Mouse (Mus musculus): ENCODE results near the gene Tpbgl. TPM values are rescaled to one million over a fixed set of nuclear protein-coding genes. Genes with fewer than 3 reads are reported as not detected.

Gene Tpbgl
- polyA plus RNA-seq, 1 experiment, result 2.8 TPM

DNA sequence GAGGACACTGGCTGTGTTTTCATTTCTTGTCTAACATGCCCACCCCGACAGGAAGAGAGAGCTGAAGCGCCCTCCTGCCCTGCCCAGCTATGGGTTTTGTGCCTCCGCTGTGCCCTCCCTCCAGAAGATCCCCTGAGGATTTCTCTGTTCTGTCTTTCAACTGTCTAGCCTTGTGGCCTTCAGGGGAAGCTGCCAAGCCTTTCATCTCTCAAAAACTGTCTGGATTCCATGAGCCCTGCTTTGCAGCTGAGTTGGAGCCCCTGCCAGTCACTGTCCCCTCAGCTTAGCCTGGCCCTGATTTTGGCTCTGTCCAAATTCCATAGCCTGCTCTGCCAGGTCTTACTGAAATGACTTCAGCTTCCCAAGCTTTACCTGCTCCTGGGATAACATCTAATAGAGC lies 20.1 kb downstream of the Tpbgl start:
- no peak for TF ChIP-seq POLR2A (IDR thresholded peaks at IDR 0.05; ENCODE audit: extremely low read depth, insufficient read depth, low read length)
- no peak for TF ChIP-seq CTCF (IDR thresholded peaks at IDR 0.05; ENCODE audit: extremely low read depth, insufficient read depth, low read length)

DNA sequence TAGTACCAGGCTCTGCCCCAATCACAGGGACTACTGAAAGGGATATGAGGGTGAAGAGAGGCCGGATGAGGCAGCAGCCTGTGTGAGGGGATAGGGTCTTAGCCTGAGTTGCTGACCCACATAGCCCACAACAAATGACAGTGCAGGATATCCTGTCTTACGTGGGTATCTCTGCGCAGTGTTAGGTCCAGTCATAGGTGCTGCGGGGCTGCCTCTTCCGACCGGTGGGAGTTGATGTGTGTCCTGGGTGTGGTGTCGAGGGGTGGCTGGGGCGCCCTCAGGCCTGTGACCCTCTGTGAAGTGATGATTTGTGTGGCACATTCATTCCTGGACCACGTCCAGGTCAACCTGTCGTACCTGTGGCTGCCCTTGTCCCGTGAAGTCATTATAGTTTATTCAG lies 20.6 kb downstream of the Tpbgl start:
- no peak overlapping the region for H3K27ac ChIP-seq (ENCODE audit: insufficient read depth, low read length)
- H3K4me3 ChIP-seq (ENCODE audit: insufficient read depth, low read length), result no peak overlapping the region
- TF ChIP-seq POLR2A (IDR thresholded peaks at IDR 0.05; ENCODE audit: extremely low read depth, insufficient read depth, low read length) (no peak), CTCF (IDR thresholded peaks at IDR 0.05; ENCODE audit: extremely low read depth, insufficient read depth, low read length) (no peak)
- H3K4me1 ChIP-seq (ENCODE audit: control insufficient read depth, insufficient read depth, low read length), result no peaks in the 10 kb centered on the region

More for the DNA sequence above, 20.1 kb downstream of the Tpbgl start:
- Histone ChIP-seq H3K4me3 (ENCODE audit: insufficient read depth, low read length) (no peak overlapping the region), H3K4me1 (ENCODE audit: control insufficient read depth, insufficient read depth, low read length) (no peaks in the 10 kb centered on the region), H3K27ac (ENCODE audit: insufficient read depth, low read length) (no peak overlapping the region)

DNA sequence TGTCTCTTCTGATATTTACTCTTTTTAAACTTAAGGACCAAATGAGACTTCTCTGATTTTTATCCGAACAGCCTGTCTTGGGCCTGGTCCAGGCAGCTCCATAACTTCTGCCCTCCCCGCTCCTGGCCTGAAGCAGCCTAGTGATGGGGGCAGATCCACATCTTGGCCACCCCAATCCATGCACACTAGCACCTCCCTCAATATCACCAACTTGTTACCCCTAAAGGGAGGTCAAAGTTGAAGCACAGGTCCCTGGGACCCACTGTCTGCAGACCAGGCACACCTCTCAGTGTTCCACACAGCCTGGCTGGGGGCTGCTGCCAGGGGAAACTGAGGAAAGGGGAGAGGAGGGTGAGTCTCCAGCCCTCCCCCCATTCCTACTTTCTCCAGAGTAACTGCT lies 21.8 kb downstream of the Tpbgl start:
- Histone ChIP-seq H3K27ac (ENCODE audit: insufficient read depth, low read length) (no peak overlapping the region), H3K4me1 (ENCODE audit: control insufficient read depth, insufficient read depth, low read length) (no peaks in the 10 kb centered on the region), H3K4me3 (ENCODE audit: insufficient read depth, low read length) (no peak overlapping the region)
- TF ChIP-seq POLR2A (IDR thresholded peaks at IDR 0.05; ENCODE audit: extremely low read depth, insufficient read depth, low read length), result no peak
- TF ChIP-seq CTCF (IDR thresholded peaks at IDR 0.05; ENCODE audit: extremely low read depth, insufficient read depth, low read length), result no peak

DNA sequence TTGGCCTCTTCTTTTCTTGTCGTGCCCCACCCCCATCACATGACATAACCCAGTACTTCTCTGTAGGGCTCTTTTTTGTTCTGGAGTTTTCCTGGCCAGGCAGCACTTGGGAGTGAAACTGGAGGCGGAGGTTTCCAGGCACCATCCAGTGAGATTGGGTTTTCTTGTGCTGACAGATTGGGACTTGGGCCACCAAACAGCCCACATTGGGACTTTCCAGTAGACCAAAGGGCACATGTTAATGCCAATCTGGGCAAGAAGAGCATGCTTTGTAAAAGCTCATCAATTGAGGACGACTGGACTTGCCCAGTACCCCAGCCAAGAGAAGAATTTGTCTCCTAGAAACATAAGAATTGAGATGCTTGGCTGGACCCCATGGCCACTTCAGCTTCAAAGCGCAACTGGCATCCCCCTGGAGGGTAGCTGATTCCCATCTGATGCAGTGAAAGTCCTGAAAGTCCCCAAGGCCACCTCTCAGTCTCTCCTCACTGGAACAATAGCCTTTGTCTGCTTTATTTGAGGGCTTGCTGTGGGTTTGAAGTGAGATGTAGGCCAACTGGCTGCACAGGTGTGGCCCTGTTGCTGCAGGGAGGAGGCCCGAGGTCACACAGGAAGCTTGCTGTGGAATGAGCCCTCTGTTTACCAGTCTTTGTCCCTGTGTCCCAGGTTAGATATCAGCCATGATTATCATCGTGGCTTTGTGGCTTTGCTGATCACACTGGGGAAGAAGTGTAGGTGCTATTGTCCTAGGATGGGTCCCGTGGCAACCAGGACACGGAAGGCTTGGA lies 22.8 kb downstream of the Tpbgl start:
- H3K4me1 ChIP-seq (ENCODE audit: control insufficient read depth, insufficient read depth, low read length), result no peaks in the 10 kb centered on the region
- TF ChIP-seq CTCF (IDR thresholded peaks at IDR 0.05; ENCODE audit: extremely low read depth, insufficient read depth, low read length) (no peak), POLR2A (IDR thresholded peaks at IDR 0.05; ENCODE audit: extremely low read depth, insufficient read depth, low read length) (no peak)
- H3K4me3 ChIP-seq (ENCODE audit: insufficient read depth, low read length), result no peak overlapping the region
- H3K27ac ChIP-seq (ENCODE audit: insufficient read depth, low read length), result no peak overlapping the region

DNA sequence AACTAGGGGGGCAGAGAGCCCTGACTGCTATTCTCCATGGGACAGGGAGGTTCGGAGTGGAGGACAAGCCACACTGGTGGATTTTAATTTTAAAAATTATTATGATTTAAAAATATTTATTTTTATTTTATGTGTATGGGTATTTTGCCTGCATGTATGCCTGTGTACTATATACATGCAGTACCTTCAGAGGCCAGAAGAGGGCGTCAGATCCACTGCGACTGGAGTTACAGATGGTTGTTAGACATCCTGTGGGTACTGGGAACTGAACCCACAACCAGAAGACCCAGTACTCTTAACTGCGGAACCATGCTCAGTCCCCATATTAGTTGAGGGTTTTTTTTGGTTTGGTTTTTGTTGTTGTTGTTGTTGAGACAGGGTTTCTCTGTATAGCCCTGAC lies 28.2 kb downstream of the Tpbgl start:
- no peak for TF ChIP-seq CTCF (IDR thresholded peaks at IDR 0.05; ENCODE audit: extremely low read depth, insufficient read depth, low read length)
- no peak for TF ChIP-seq POLR2A (IDR thresholded peaks at IDR 0.05; ENCODE audit: extremely low read depth, insufficient read depth, low read length)
- Histone ChIP-seq H3K4me1 (ENCODE audit: control insufficient read depth, insufficient read depth, low read length) (no peaks in the 10 kb centered on the region), H3K4me3 (ENCODE audit: insufficient read depth, low read length) (no peak overlapping the region), H3K27ac (ENCODE audit: insufficient read depth, low read length) (no peak overlapping the region)

DNA sequence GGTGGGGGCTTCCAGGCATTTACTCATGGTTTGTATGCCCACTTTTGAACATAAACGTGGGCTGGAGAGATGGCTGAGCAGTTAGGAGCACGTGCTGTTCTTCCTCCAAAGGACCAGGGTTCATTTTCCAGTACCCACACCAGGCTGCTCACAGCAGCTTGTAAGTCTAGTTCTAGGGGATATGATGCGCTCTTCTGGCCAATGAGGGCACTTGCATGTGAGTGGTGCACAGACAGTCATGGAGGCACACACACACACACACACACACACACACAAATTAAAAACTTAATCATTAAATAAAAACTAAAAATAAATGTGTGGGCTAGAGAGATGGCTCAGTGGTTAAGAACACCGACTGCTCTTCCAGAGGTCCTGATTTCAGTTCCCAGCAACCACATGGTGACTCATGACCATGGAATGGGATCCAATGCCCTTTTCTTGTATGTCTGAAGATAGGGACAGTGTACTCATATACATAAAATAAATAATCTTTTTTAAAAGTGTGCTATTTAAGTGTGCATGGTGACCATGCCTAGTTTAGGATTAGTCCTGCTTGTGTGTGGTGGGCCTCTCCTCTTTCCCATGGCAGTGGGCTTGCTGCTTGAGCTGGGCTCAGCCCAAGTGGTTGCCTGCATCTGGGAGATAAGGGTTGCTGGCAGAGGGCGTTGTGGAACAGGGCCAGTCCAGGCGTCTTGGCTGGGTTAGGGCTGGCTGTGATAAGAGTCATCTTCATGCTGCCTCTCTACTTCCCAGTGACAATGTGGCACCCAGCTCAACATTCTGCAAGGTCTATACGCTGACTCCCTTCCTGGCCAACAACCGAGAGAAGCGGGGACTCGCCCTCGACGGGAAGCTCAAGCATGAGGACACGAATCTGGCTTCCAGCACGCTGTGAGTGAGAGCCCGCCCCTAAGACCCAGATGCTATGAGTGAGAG lies 32.8 kb downstream of the Tpbgl start:
- TF ChIP-seq CTCF (IDR thresholded peaks at IDR 0.05; ENCODE audit: extremely low read depth, insufficient read depth, low read length) (no peak), POLR2A (IDR thresholded peaks at IDR 0.05; ENCODE audit: extremely low read depth, insufficient read depth, low read length) (no peak)
- no peak overlapping the region for H3K27ac ChIP-seq (ENCODE audit: insufficient read depth, low read length)
- no peaks in the 10 kb centered on the region for H3K4me1 ChIP-seq (ENCODE audit: control insufficient read depth, insufficient read depth, low read length)
- H3K4me3 ChIP-seq (ENCODE audit: insufficient read depth, low read length), result no peak overlapping the region

DNA sequence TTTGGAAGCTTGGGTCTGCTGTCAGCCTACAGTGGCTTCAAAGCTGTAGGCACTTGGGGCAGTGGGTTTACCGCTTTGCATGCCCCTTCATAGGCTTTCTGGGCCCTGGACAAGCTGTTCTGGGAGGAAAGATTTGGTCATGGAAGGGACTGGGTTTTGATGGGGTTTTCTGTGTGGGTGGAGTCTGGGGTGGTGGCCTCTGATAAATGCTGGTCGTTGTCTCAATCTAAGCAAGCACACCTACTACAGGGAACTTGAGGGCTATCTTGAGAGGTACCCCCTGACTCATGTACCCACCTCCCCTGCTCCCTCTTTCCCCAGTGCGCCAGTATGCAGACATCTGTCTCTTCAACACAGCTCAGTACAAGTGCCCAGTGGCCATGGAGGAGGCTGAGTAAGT lies 34.2 kb downstream of the Tpbgl start:
- Histone ChIP-seq H3K27ac (ENCODE audit: insufficient read depth, low read length) (no peak overlapping the region), H3K4me3 (ENCODE audit: insufficient read depth, low read length) (no peak overlapping the region), H3K4me1 (ENCODE audit: control insufficient read depth, insufficient read depth, low read length) (no peaks in the 10 kb centered on the region)
- TF ChIP-seq POLR2A (IDR thresholded peaks at IDR 0.05; ENCODE audit: extremely low read depth, insufficient read depth, low read length) (no peak), CTCF (IDR thresholded peaks at IDR 0.05; ENCODE audit: extremely low read depth, insufficient read depth, low read length) (no peak)

DNA sequence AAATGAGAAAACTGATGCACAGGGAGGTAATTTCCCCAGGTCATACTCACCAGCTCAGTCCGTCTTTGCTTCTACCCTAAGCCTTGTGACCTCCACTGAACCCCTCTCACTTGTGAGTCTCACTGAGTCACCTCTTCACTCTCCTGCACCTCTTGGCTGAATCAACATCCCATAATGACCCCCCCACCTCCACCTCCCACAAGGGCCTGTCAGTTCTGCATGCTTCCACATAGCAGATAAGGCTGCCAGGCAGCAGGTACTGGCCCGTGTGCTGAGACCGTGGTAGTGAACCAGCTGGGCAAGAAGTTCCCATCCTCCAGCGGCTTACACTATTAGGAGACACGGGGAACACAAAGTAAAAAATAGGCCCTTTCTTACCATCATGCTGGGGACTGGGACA lies 36.3 kb downstream of the Tpbgl start:
- TF ChIP-seq POLR2A (IDR thresholded peaks at IDR 0.05; ENCODE audit: extremely low read depth, insufficient read depth, low read length) (no peak), CTCF (IDR thresholded peaks at IDR 0.05; ENCODE audit: extremely low read depth, insufficient read depth, low read length) (no peak)
- Histone ChIP-seq H3K4me3 (ENCODE audit: insufficient read depth, low read length) (no peak overlapping the region), H3K27ac (ENCODE audit: insufficient read depth, low read length) (no peak overlapping the region), H3K4me1 (ENCODE audit: control insufficient read depth, insufficient read depth, low read length) (no peaks in the 10 kb centered on the region)

DNA sequence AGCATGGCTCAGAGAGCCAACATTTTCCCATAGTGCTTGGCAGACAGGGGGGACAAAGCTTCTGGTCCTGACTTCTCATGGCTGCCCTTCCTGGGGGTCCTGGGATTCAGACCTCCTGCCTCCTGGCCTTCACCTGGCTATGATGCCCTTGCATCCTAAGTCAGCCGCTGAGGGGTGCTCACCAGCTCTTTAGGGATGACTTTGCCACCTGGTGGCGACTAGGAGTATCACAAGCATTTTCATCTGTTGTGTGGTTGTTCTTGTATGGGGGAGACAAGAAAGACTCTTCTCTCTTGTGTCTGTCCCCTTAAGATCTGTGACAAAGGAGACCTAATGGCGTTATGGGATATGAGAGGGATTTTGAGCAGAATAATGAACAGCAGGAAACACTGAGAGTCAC lies 36.8 kb downstream of the Tpbgl start:
- Histone ChIP-seq H3K4me1 (ENCODE audit: control insufficient read depth, insufficient read depth, low read length) (no peaks in the 10 kb centered on the region), H3K27ac (ENCODE audit: insufficient read depth, low read length) (no peak overlapping the region), H3K4me3 (ENCODE audit: insufficient read depth, low read length) (no peak overlapping the region)
- TF ChIP-seq CTCF (IDR thresholded peaks at IDR 0.05; ENCODE audit: extremely low read depth, insufficient read depth, low read length) (peak; percentile 77), POLR2A (IDR thresholded peaks at IDR 0.05; ENCODE audit: extremely low read depth, insufficient read depth, low read length) (no peak)

Measured in cortical plate, adult 2 months (tissue).